ENCODE assay signal across 14 mouse cellular contexts in the genomic region with DNA sequence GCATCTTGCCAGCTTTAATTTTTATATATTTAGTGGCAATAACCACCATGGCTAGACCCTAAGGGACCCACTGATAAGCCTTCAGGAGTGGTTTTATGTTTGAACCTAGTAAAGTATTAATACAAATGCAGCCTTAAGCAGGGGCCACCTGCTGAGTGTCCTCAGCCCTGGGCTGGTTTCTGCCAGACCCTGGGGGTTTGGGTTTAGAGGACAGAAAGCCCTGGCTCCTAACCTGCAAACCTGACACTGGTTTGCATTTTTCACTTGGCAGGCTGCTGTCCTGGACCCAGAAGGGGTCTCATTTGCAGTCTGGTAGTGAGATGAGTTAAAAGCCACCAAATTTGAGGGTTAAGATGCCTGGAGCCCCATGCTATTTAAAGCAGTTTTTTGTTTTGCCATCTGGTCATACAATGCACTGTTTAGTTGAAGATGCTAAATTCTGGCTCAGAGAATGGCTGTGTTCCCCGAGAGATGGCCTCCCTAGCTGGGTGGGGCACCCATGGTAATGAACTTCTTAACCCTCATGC.
DNase-seq lines count a peak whose midpoint lies in the region; ATAC-seq and TF ChIP-seq lines count a peak whose summit lies in the region.
"Had no signal": no experiment of that assay in that cellular context is flagged by ENCODE, and none has a peak within 500 bp of the region (broad histone marks: within the 10 kb centered on the region; RNA-seq: fewer than 3 reads in every experiment).

No protein-coding gene starts in this region.

- peaks cover 48% of the 10 kb centered on the region for H3K4me1 ChIP-seq in hindbrain, embryonic 12.5 days
- H3K4me1 ChIP-seq in hindbrain, embryonic 16.5 days (ENCODE audit: control insufficient read depth, insufficient read depth, low read depth, low read length) = peaks cover 27% of the 10 kb centered on the region
- peaks cover 10% of the 10 kb centered on the region; the same call in 1 of the 2 replicates for H3K4me1 ChIP-seq in bone marrow, adult 2 months (ENCODE audit: control insufficient read depth, insufficient read depth, low read length)
- 0 out of 2 replicates have a peak, but pooled peaks cover under 1% of the 10 kb centered on the region for H3K4me1 ChIP-seq in forebrain, embryonic 11.5 days (replicated peaks; ENCODE audit: control insufficient read depth, insufficient read depth, low read length)
- H3K4me1 ChIP-seq in liver, embryonic 12.5 days = peaks cover 93% of the 10 kb centered on the region

- H3K4me2 ChIP-seq in hindbrain, embryonic 12.5 days (replicated peaks) = no peak overlapping the region
- no peak overlapping the region for H3K4me2 ChIP-seq in hindbrain, embryonic 16.5 days (ENCODE audit: low read length)
- H3K4me2 ChIP-seq in forebrain, embryonic 11.5 days (ENCODE audit: low read depth, low read length, severe bottlenecking) = no peak overlapping the region
- peak overlapping the region; percentile 69 for H3K4me2 ChIP-seq in liver, embryonic 12.5 days

- TF ChIP-seq CTCF in bone marrow, adult 2 months (IDR thresholded peaks at IDR 0.05; ENCODE audit: control insufficient read depth, insufficient read depth, low read length) = no peak

- no peak for ATAC-seq in hindbrain, embryonic 12.5 days (ENCODE audit: low FRiP score)
- no peak for ATAC-seq in hindbrain, embryonic 16.5 days
- no peak for ATAC-seq in forebrain, embryonic 11.5 days (replicated peaks; ENCODE audit: low FRiP score)
- ATAC-seq in liver, embryonic 12.5 days = no peak
- ATAC-seq: CD4-positive, CD25-positive, alpha-beta regulatory T cell, adult 4 months; inflammation-experienced regulatory T-cells, adult 6 months; Patski had no signal

- H3K36me3 ChIP-seq in hindbrain, embryonic 12.5 days = peaks cover 18% of the 10 kb centered on the region
- H3K36me3 ChIP-seq in hindbrain, embryonic 16.5 days (ENCODE audit: control insufficient read depth, insufficient read depth, low read length) = no peaks in the 10 kb centered on the region
- H3K36me3 ChIP-seq in forebrain, embryonic 11.5 days (ENCODE audit: control insufficient read depth, insufficient read depth, low read length) = no peaks in the 10 kb centered on the region
- H3K36me3 ChIP-seq in liver, embryonic 12.5 days = peaks cover 51% of the 10 kb centered on the region

- H3K9ac ChIP-seq in hindbrain, embryonic 12.5 days = no peak overlapping the region
- no peak overlapping the region for H3K9ac ChIP-seq in hindbrain, embryonic 16.5 days (ENCODE audit: low read depth, low read length)
- no peak overlapping the region for H3K9ac ChIP-seq in forebrain, embryonic 11.5 days (ENCODE audit: low read length)
- peak overlapping the region; percentile 84 for H3K9ac ChIP-seq in liver, embryonic 12.5 days

- peak overlapping the region; percentile 41 for H3K27ac ChIP-seq in hindbrain, embryonic 12.5 days
- H3K27ac ChIP-seq in hindbrain, embryonic 16.5 days (ENCODE audit: low read depth, low read length) = no peak overlapping the region; the same call in 1 of the 2 replicates
- H3K27ac ChIP-seq in bone marrow, adult 2 months (ENCODE audit: control insufficient read depth, insufficient read depth, low read depth, low read length, poor library complexity) = peak overlapping the region; percentile 73
- H3K27ac ChIP-seq in forebrain, embryonic 11.5 days (ENCODE audit: low read depth, low read length) = peak overlapping the region; percentile 50; the same call in 1 of the 2 replicates
- H3K27ac ChIP-seq in liver, embryonic 12.5 days = peak overlapping the region; percentile 100
- H3K27ac ChIP-seq: macrophage had no signal

- WGBS in hindbrain, embryonic 12.5 days = 19% methylated on average over 1 of the region's 1 CpGs
- 21% methylated on average over 1 of the region's 1 CpGs for WGBS in hindbrain, embryonic 16.5 days
- WGBS in bone marrow, adult 2 months = 60% methylated on average over 1 of the region's 1 CpGs
- 53% methylated on average over 1 of the region's 1 CpGs for WGBS in forebrain, embryonic 11.5 days
- 29% methylated on average over 1 of the region's 1 CpGs for WGBS in liver, embryonic 12.5 days (ENCODE audit: insufficient replicate concordance)

- H3K4me3 ChIP-seq in hindbrain, embryonic 12.5 days = no peak overlapping the region
- no peak overlapping the region for H3K4me3 ChIP-seq in hindbrain, embryonic 16.5 days (ENCODE audit: low read length)
- H3K4me3 ChIP-seq in bone marrow, adult 2 months (replicated peaks; ENCODE audit: control insufficient read depth, low read depth, low read length) = no peak overlapping the region
- H3K4me3 ChIP-seq in forebrain, embryonic 11.5 days (ENCODE audit: low read depth, low read length) = no peak overlapping the region
- H3K4me3 ChIP-seq in liver, embryonic 12.5 days = no peak overlapping the region

- H3K9me3 ChIP-seq in hindbrain, embryonic 12.5 days (replicated peaks) = no peaks in the 10 kb centered on the region
- no peaks in the 10 kb centered on the region for H3K9me3 ChIP-seq in hindbrain, embryonic 16.5 days (ENCODE audit: control insufficient read depth, low read length)
- H3K9me3 ChIP-seq in forebrain, embryonic 11.5 days (ENCODE audit: control insufficient read depth, low read length) = no peaks in the 10 kb centered on the region
- no peaks in the 10 kb centered on the region for H3K9me3 ChIP-seq in liver, embryonic 12.5 days (replicated peaks)

- DNase-seq in forebrain, embryonic 11.5 days (ENCODE audit: low spot score) = no peak
- DNase-seq in adrenal gland, postnatal 4 days (ENCODE audit: low spot score in 2 of 2) = no peak
- DNase-seq in kidney, postnatal 36 days = no peak
- DNase-seq: adrenal gland, adult 8-10 months; cerebellum, postnatal 36 days; left cerebral cortex, postnatal 4 days had no signal

- no peak for TF ChIP-seq POLR2A in bone marrow, adult 2 months (IDR thresholded peaks at IDR 0.05; ENCODE audit: borderline replicate concordance, control insufficient read depth, low read depth, low read length)

- H3K27me3 ChIP-seq in hindbrain, embryonic 12.5 days = no peaks in the 10 kb centered on the region
- no peaks in the 10 kb centered on the region for H3K27me3 ChIP-seq in hindbrain, embryonic 16.5 days (replicated peaks; ENCODE audit: control insufficient read depth, insufficient read depth, low read length)
- no peaks in the 10 kb centered on the region for H3K27me3 ChIP-seq in forebrain, embryonic 11.5 days (ENCODE audit: control insufficient read depth, insufficient read depth, low read length)
- H3K27me3 ChIP-seq in liver, embryonic 12.5 days (replicated peaks) = no peaks in the 10 kb centered on the region
- H3K27me3 ChIP-seq: Patski had no signal
